Mouse (Mus musculus): ENCODE measurements around the gene Wapl.

Gene Wapl

GRCm38 (mm10) chr14:34673395-34674228 is at the start of gene Wapl:
TSS of gene Wapl (plus strand) at chr14:34673928.
- DNase-seq: peak; percentile 97

- DNase-seq: no peak
Measured at GRCm38 (mm10) chr14:34626824-34627223, 46.9 kb upstream of the Wapl start.

- no peak for DNase-seq
Measured at GRCm38 (mm10) chr14:34632722-34633448, 40.8 kb upstream of the Wapl start.

- DNase-seq: no peak
Measured at GRCm38 (mm10) chr14:34635192-34635591, 38.5 kb upstream of the Wapl start.

GRCm38 (mm10) chr14:34635721-34636120 is 38.0 kb upstream of the Wapl start:
- no peak for DNase-seq

GRCm38 (mm10) chr14:34644140-34644539 is 29.6 kb upstream of the Wapl start:
- peak; percentile 83 for DNase-seq

- DNase-seq: no peak
Measured at GRCm38 (mm10) chr14:34647870-34648475, 25.8 kb upstream of the Wapl start.

GRCm38 (mm10) chr14:34657131-34657530 is 16.6 kb upstream of the Wapl start:
- DNase-seq: no peak

- DNase-seq: no peak
Measured at GRCm38 (mm10) chr14:34660351-34660787, 13.4 kb upstream of the Wapl start.

GRCm38 (mm10) chr14:34660788-34661591 is 12.7 kb upstream of the Wapl start:
- peak; percentile 23 for DNase-seq

- peak; percentile 55 for DNase-seq
Measured at GRCm38 (mm10) chr14:34661621-34662477, 11.9 kb upstream of the Wapl start.

- DNase-seq: no peak
Measured at GRCm38 (mm10) chr14:34662478-34662826, 11.3 kb upstream of the Wapl start.

GRCm38 (mm10) chr14:34663381-34663780 is 10.3 kb upstream of the Wapl start:
- DNase-seq: no peak

- DNase-seq: no peak
Measured at GRCm38 (mm10) chr14:34669082-34669481, 4.6 kb upstream of the Wapl start.

GRCm38 (mm10) chr14:34670256-34670655 is 3.5 kb upstream of the Wapl start:
- no peak for DNase-seq

GRCm38 (mm10) chr14:34674229-34674791 is 582 bp downstream of the Wapl start:
- DNase-seq: peak; percentile 47

GRCm38 (mm10) chr14:34674932-34675331 is 1.2 kb downstream of the Wapl start:
- no peak for DNase-seq

GRCm38 (mm10) chr14:34675347-34675865 is 1.7 kb downstream of the Wapl start:
- DNase-seq: no peak

- DNase-seq: no peak
Measured at GRCm38 (mm10) chr14:34680815-34681214, 7.1 kb downstream of the Wapl start.

- no peak for DNase-seq
Measured at GRCm38 (mm10) chr14:34684989-34685388, 11.3 kb downstream of the Wapl start.

- DNase-seq: no peak
Measured at GRCm38 (mm10) chr14:34693970-34694369, 20.2 kb downstream of the Wapl start.
